Mouse (Mus musculus) left cerebral cortex, postnatal 10 days (tissue): ENCODE results near the gene Vsx1. TPM values are rescaled to one million over a fixed set of nuclear protein-coding genes. Genes with fewer than 3 reads are reported as not detected.

Experiments
- DNase-seq, 2 experiments: peaks; one replicate each; pipeline ENCODE4 v3.0.0; 2021 to 2022; ENCODE audit warnings: low spot score in 2 of 2, mixed read lengths in 1 of 2; ENCODE audit errors: extremely low spot score in 1 of 2
- intact Hi-C: fragments of 180-260 bp; cut with DNase I; formaldehyde crosslinking; loops from one replicate; pipeline ENCODE4 v1.15.1; 2025
- total RNA-seq, 2 experiments: library from RNA; stranded (reverse); gene quantifications; 2 replicates each; pipeline ENCODE4 v1.2.3; 2021

Gene Vsx1
- total RNA-seq, 2 experiments from 2014 or later: not detected

DNA sequence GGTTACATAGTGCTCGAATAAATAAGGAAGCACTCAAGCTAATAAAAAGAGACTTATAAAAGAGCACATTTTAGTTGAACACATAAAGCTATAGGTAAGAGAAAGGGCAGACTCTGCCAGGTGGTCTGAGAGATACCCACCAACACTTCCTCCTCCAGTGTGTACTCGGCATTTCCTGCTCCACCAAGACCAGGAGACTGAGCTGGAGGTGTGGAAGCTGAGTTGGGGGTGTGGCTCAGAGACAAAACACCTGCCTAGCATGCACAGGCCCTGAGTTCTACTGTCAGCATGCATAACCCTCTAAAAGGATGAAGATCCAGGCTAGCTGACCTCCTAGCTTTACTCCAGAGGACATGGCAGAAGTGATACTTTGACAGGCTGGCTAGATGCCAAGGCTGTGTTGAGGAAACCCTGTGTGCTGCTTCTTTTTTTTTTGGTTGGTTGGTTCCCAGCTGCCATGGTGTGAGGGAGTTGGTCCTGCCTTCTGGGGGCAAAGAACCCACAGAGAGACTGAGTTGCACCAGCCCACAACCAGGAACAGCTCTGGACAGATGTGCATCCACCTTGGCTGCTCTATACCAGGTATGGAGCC lies 19.6 kb downstream of the Vsx1 start:
- DNase-seq: peak in 1 of 2 experiments; percentile 66
- intact Hi-C loops: loop anchor here (5.0 kb wide), 1 partner anchor 107 kb away; no protein-coding TSS in a partner anchor

DNA sequence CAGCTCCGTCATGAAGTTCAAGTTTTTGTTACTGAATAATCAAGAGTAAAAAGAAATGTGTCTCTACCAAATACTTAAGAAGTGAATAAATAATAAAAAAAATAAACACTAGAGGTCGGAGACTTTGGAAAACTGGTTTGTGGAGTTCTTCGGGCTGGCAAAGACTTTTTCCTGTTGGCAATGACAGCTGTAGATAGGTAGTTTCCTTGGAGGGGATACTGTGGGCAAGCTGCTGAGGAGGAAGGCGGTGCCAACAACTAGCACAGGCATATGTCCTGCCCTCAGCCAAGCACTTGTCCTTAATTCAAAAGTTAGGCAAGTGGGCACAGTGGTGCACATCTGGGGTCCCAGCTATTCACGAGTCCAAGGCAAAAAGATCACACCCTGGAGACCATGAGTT lies 20.2 kb downstream of the Vsx1 start:
- DNase-seq: no peak
- intact Hi-C loops: no loop called here

DNA sequence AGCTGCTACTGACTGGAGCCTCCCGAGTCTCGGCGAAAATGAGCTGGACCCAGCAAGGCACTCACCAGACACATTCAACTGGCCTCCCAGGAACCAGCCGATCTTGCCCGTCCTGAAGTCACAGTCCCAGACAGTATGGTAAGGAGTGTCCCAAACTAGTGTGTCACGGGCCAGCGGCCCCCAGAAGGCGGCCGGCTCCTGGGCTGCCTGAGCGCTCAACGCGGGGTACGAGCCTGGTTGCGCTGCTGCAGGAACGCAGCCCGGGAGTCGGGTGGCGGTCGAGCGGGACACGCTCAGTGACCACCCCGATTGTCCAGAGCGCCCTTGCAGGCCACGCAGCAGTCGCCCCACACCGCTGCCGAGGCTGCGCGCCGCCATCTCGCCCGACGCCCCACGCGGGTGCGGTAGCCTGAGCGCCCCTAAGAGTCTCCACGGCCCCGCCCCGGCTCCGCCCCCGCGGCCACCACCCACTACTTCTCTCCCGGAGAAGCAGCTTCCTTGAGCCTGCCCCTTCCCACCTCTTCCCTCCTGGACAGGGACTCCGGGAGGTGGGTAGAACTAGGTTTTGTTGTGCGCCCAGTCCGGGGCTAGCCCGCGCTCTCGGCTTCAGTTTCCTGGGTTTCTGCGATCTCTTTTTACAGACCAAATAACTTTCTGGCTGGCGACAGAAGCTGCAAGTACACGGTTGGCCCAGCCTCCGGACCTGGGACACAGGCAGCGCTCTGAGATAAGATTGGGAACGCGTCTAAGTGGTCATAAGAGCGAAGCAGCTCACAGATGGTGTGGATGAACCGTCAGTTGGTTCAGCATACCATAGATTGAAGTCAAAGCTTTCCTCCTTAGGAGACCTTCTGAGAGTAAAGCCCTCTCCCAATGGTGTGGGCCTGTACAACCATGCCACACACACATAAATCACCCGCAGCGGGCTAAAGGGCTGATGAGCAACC lies 21.1 kb downstream of the Vsx1 start, which contains the start of gene Acss1:
Gene Acss1 (minus strand): TSS at position 681 of the 947 bp plus-strand sequence.
- intact Hi-C loops: no loop called here
- peak in 1 of 2 experiments; percentile 81 for DNase-seq

DNA sequence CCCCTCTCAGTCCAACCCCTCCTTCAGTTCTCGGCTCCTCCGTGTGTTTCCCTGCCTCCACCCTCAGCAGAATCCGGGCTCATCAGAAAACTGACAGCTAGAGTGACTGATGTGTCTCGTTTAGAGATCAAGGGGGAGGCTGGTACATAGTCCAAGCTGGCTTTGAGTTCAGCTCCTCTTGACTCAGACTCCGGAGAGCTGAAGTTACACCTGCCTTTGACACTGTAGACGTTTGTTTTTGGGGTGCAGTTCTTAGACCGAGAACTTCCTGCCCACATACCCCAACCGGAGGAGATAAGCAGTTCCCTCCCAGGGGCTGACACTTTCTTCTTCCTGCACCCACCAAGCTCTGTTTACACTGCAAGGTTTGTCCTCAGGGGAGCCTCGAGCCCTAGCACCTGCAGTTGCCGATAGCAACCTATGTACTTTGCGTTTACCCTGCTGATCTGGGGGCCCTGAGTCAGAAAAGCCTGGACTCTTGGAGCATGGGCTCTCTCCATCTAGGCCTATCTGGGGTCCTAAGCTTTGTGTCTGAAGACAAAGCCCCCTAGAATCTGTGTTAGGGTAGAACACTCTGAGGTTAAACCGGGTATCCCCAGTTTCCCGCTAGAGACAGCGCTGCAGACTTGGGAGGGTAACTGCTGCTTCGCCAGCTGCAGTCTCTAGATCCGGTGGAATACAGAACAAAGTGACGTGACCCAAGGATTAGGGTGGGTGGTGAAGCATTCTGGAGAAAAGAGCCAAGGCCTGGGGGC lies 21.9 kb downstream of the Vsx1 start:
- intact Hi-C loops: no loop called here

DNA sequence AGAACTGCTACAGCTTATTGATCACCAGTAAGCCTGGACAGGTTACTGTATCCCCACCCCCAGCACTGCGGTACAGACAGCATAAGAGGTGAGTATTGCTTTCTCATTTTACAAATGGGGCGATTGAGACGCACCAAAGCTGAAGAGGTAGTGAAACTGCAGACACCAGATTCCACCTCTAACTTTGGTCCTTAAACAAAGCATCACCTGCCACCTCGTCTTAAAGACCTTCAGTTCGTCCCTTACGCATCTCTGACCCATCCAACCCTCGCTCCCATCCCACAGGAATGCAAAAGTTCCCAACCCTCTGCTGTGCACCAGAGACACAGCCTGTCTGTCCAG lies 22.5 kb downstream of the Vsx1 start:
- intact Hi-C loops: no loop called here
- no peak for DNase-seq

More for the DNA sequence above, 21.9 kb downstream of the Vsx1 start:
- no peak for DNase-seq

DNA sequence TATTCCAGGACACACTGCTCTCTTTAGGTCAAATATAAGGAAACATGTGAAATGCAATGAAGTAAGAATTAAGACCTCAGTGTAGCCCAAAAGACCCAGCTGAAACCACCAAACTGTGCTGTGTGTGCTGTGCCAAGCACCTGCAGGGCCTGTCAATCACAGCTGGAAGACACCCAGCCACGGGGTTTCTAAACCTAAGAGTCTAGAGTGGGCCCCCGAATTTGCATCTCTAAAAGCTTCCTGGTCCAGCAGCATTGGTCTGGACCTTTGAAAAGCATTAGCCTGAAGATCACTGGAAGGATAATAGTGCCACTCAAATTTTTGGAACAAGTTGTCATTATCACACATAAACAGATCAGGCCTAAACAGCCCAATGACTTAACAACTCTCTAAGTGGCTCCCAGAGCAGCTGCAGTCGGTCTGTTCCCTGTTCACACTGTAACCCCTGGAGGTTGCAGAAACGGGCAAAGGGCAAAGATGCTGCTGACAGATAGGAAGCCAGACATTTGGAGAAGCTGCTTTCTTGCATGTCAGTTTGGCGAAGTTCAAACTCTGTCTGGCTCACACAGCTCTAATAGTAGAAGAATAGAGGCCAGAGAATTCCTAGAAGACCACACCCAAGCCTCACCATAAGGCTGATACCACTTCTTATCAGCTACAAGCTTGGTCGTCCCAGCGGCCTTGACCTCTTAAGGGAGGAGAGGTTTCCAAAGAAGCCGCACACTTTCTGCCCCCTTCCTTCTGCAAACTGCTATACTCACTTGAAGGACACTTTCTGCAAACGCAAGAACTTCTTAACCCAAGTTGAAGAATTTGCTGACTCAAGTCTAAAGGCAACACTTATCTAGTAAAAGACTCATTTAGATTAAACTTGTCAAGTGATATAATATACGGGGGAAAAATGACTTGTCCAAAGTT lies 23.4 kb downstream of the Vsx1 start:
- DNase-seq: no peak
- intact Hi-C loops: no loop called here

DNA sequence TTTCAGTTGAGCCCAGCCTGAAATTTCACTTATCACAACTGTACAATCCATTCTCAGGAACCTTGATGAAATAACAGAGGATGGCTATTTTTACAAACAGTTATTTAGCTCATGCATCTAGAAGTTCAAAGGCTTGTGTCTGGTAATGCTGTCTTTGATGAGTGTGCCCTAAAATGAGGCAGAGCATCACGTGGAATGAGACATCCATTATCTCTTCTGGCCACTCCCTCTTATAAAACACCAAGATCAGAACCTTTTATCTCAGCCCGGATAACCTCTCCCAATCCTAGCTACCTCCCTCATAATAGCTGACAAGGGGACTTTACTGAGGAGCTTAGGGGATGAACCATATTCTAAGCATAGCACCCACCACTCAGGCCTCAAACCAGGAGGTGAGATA lies 24.2 kb downstream of the Vsx1 start:
- intact Hi-C loops: no loop called here
- DNase-seq: no peak

DNA sequence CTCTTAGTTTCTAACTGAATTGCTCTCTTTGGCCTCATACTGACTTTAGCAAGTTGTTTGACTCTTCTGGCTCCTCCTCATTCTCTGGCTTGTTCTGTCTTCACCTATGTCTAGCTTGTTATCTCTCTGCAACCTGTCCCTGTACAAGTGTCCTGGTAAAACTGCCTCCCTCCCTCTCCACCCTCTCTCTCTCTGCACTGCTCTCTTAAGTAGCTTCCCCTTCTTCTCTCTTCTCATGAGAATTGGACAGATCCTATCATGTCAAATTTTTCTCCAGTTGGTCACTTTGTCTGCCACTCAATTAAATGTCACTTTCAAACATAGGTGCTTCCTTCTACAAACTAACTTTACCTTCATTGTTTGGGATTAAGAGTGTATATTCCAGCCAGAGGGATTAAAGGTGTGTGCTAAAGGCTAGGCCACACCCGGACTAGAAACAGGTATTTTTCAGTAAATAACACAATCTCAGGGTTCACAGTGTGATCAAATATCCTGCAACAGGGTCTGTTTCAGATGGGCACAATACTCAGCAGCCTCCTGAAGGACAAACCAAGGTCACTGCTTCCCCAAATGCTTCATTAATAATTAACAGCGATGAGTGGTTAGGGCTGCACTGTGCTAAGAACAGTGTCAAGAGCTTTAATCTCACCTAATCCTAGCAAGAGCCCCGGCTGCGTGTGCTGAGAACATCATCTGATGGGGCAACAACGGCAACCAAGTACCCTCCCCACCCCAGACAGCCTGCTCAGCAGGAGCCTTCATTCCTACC lies 24.8 kb downstream of the Vsx1 start:
- intact Hi-C loops: no loop called here
- DNase-seq: no peak

DNA sequence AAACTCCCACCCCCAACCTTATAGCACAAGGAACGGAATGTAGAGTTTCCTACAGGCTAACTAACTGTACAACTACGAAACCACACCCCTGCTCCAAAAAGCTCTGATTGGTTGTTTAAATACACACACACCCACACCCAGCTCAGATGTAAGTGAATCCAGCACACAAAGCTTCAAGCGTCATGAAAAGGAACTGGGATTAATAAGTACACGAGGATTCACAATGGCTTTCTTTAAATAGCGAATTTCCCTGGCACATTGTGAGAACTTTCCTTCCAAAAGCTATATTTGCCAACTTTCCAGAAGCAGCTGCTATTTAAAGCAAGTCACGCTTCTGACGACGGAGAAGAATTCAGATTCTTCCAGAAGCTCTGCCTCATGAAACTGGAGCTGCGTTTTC lies 25.9 kb downstream of the Vsx1 start:
- intact Hi-C loops: no loop called here

DNA sequence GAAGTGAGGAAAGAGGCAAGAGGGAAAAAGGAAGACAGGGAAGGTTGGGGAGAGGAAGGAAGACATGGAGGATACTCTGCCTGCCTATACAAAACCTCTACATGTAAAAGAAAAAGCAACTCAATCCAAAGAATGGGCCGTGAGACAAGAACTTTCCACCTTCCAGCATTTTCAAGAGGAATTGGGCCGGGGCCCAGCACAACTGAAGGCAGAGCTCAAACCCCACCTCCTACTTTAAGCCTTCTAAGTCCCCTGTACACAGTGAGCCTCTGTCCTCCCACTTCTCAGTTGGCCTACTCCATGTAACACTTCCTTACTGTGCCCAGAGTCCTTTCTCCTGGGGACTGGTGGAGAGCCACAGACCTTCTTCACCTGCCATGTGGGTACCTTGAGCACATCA lies 27.2 kb downstream of the Vsx1 start:
- DNase-seq: no peak
- intact Hi-C loops: no loop called here

More for the DNA sequence above, 25.9 kb downstream of the Vsx1 start:
- peak in 1 of 2 experiments; percentile 76 for DNase-seq

DNA sequence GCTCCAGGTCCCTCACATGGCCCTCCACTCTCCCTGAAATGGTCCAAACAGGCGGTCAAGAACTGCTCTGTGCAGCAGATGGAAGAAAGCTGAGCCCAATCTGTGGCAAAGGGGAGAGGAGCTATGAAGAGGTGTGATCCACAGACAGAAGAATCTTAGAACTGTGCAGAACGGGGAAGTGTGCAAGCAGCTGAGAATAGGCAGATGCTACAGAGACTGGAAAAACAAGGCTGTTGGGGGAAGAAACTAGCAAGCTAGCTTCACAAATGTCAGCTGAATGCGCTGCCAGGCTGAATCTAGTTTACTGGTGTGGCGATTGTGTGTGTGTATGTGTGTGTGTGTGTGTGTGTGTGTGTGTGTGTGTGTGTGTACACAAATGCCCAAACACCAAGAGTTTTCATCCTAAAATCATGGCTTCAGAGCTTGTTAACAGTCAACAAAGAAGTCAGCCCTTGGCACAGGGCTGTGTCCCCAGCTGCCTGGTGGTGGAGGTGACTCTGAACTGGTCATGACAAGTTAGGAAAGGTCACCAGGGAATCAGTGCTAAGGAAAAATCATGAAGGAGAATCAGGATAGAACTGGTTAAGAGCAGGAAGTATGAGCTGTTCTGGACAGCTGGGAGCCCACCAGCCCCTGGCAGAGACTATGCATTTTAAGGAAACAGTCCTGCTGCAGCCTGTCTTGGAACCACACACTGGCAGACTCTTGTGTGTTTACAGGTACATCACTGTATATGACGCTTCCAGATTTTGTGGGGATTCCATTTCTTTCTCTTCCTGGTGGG lies 28.3 kb downstream of the Vsx1 start:
- intact Hi-C loops: no loop called here
- no peak for DNase-seq

DNA sequence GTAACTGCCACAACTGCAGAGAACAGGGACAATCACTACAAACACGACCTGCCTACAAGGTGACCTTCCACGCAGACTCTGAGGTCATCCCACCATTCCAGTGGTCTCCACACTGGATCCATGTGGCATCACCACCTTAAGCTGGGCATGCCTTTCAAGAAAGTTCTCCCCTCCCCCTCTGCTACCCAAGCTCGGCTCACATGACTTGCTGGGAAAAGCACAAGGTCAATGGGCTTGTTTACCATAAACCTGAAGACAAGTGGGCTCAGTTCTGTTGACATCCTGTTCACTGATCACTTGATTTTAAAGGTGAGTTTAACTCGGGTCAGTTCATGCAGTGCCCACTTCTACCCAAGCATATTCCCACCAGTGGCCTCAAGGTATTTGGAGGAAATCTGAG lies 29.1 kb downstream of the Vsx1 start:
- intact Hi-C loops: no loop called here
- no peak for DNase-seq

DNA sequence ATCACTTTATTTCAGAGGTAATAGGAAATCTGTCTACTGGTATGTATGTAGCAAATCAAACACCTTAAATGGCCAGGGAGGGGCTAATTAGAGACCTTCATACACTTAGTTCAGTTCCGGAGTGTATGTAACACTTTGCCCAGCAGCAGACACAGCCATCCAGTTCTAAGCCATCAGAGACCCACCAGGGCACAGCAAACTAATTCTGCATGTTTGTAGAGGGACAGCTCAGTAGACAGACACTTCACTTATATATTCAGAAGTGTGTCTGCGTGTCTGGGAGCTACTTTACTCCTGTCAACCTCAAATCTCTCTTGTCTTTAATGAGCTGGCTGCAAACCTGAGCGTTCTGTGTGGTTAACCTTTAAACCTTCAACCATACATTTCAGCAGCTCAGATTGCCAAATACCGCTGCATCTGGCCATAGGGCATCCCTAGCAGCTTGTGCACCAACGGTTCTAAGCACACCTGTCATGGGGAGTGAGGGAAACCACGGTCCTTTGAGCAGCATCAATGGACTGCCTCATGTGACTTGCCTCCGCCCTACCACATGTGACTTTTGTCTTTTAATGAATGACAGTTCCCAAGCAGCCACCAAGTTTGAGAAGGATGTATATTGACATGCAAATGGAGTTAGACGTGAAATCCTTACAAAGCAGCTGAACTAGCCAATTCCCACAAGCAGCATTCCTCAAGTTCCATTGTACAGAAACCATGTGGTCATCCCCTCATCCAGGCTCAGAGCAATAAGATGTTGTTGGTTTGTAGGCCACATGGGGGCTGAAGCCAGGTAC lies 32.0 kb downstream of the Vsx1 start:
- intact Hi-C loops: no loop called here
- no peak for DNase-seq

DNA sequence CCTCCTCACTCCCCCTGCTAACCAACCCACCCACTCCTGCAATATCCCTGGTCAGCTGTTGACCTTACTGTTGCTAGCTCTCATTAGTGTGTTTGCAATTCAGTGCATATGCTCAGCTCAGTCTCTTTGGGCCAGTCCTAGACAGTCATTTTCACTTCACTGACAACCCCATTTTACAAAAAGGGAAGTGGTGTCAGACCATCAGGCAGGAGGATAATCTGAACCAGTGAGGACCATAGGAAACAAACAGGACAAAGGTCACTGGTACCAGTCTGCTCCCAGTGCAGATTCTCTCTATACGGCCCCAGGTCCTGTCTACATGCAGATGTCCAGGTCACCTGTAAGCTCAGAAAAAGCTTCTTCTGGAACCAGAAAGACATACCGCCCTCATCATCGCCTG lies 33.0 kb downstream of the Vsx1 start:
- no peak for DNase-seq
- intact Hi-C loops: no loop called here

DNA sequence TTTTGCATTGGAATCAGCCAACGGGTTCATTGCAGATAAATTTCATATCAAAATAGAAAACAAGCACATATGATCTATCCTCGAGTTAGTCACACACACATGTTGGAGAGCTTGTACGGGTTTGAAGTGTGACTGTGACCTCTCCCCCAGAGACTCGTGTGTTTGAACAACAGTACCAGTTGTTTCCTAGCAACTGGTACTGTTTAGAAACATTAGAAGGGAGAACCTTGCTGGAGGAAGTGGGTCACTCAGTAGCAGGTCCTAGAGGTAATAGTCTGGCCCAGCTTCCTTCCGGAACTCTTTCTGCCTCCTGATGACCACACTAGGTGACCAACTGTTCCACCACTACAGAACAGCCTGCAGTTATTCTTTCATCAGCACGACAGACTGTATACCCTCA lies 33.9 kb downstream of the Vsx1 start:
- no peak for DNase-seq
- intact Hi-C loops: no loop called here

DNA sequence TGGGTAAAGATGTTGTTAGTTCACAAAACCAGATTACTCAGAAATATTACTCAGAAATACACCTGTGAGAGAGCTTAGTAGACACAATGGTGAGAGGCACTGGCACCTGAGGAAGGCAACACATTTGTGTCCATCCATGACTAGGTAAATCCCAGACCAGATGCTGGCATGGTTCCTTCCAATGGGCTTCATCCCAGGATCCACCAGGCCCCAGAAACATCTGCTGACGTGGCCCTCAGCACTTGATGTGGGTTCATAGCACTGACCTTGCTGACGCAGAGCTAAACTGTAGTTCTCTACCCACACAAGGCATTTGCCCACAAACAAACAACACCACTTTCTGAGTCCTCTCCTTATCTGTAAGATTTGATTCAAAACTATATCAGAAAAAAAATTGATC lies 34.3 kb downstream of the Vsx1 start:
- no peak for DNase-seq
- intact Hi-C loops: no loop called here
